Mouse (Mus musculus): ENCODE measurements around the gene Asap3. TPM values are rescaled to one million over a fixed set of nuclear protein-coding genes. Genes with fewer than 3 reads are reported as not detected.

Asap3 gene
- total and polyA plus RNA-seq, 2 experiments from 2014 or later = 4.1 to 9.1 TPM

DNA sequence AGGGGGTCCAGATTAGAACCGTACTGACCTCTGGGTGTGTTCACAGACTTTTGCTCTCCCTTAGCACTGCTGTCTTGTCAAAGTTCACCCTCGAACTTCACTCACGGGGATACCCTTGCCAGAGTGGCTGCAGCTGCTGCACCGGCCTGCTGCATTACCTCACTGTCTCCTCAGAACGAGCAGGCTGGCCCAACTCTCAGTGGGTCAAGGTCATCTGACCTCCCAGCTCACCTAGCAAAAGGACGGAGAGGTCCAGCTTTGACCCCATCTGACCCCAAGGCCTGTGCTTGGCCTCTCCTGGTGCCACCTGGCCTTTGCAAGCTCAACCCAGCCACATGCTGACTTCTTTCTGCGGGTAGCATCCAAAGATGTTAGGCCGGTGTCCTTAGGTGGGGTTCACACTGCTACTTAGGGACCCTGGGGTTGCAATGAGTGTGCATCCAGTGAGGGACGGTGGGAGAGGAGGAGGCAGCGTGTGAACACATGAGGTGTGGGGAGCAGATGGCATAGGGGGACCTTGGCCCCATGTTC is 30.1 kb upstream of the Asap3 start:
- Histone ChIP-seq H3K9ac (replicated peaks; ENCODE audit: low read length) (no peak overlapping the region), H3K36me3 (ENCODE audit: insufficient read depth, low read length) (no peaks in the 10 kb centered on the region), H3K27me3 (ENCODE audit: insufficient read depth, low read length) (no peaks in the 10 kb centered on the region), H3K4me3 (ENCODE audit: low read length) (no peak overlapping the region), H3K9me3 (ENCODE audit: low read length) (no peaks in the 10 kb centered on the region), H3K27ac (no peak overlapping the region), H3K4me2 (ENCODE audit: low read depth, low read length) (no peak overlapping the region), H3K4me1 (ENCODE audit: insufficient read depth, low read length) (peaks cover 6% of the 10 kb centered on the region; the same call in 1 of the 2 replicates)
- WGBS = 68% methylated on average over 10 of the region's 10 CpGs
- DNase-seq (ENCODE audit: low spot score) = no peak
- ATAC-seq = no peak
- TF ChIP-seq CTCF (IDR thresholded peaks at IDR 0.05; ENCODE audit: low read depth) = no peak

DNA sequence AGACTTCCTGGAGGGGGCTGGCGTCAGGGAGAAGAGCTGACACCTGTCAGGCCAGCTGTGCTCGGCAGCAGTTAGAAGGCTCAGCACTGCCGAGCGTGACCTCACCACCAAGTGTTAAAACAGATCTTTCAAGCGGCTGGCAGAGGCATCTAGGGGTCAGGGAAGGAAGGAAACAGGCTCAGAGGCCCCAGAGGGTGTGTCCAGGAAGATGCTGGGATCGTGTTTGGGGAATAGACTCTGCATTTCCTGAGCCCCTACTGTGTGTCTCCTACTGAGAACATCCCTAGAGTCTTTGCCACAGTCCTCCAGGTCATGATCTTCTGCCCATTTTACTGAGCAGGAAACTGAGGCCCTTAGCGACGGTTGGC is 28.9 kb upstream of the Asap3 start:
- Histone ChIP-seq H3K4me3 (ENCODE audit: low read length) (no peak overlapping the region), H3K27me3 (ENCODE audit: insufficient read depth, low read length) (no peaks in the 10 kb centered on the region), H3K9me3 (ENCODE audit: low read length) (no peaks in the 10 kb centered on the region), H3K9ac (replicated peaks; ENCODE audit: low read length) (no peak overlapping the region), H3K27ac (no peak overlapping the region), H3K36me3 (ENCODE audit: insufficient read depth, low read length) (no peaks in the 10 kb centered on the region), H3K4me2 (ENCODE audit: low read depth, low read length) (no peak overlapping the region), H3K4me1 (ENCODE audit: insufficient read depth, low read length) (peaks cover 6% of the 10 kb centered on the region; the same call in 1 of the 2 replicates)
- WGBS = 40% methylated on average over 8 of the region's 8 CpGs
- DNase-seq (ENCODE audit: low spot score) (no peak), ATAC-seq (no peak)
- no peak for TF ChIP-seq CTCF (IDR thresholded peaks at IDR 0.05; ENCODE audit: low read depth)

DNA sequence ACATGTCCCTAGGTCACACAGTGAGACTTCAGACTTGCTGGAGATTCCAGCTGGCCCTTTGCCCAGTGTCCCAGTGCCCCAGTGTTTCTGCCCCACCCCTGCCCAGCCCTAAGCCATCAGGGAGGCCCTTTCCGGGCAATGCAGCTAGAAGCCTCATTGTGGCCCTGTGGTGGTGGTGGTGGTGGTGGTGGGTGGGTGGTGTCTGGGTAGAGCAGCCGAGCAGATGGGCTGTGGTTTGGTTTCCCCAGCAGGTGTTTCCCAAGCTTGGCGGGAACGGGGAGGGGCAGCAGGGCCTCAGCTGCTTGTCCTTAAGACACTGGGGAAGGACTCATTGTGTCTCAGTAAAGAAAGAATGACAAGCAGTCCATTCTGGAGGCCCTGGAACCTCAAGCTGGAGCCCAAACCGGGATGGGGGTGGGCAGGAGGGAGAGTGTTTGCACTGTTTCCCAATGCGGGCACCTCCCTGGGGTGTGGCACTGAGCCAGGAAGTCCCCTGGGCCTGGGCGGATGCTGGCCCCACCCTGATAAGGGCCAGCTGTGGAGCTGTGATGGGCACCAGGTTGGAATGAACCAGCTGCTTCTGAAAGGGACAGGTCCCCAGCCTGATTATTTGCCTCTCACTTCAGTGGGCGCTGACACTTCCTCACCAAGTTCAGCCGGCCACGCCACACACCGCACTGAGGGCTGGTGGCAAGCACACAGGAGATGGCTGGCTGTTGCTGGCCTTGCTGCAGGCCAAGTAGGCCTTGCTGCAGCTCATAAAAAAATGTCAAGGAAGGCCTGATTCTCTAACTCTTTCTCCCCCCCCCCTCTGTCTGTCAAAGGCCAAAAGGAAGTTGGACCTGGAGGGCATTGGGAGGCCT is 28.3 kb upstream of the Asap3 start:
- no peak overlapping the region for H3K9ac ChIP-seq (replicated peaks; ENCODE audit: low read length)

DNA sequence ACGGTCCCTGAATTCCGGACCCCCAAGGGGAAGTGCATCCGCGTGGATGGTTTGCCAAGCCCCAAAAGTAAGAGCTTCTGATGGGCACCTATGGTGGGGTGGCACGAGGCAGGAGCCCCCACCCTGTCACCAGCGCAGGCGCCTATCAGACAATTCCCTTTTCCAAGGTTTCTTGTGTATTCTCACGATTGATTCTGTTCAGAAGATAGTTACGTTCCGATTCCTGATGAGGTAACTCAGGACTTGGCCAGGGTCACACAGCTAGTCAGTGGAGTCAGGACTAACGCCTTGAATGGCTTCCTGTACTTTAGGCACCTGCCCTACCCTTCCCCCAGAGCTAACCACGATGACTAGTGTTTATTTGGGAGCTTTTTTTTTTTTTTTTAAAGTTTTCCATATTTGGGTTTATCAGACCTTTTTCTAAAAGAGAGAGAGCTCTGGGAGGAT is 27.7 kb upstream of the Asap3 start:
- ATAC-seq (no peak), DNase-seq (ENCODE audit: low spot score) (no peak)
- H3K36me3 ChIP-seq (ENCODE audit: insufficient read depth, low read length) = no peaks in the 10 kb centered on the region
- WGBS = 78% methylated on average over 12 of the region's 12 CpGs
- H3K4me3 ChIP-seq (ENCODE audit: low read length) = no peak overlapping the region
- H3K9me3 ChIP-seq (ENCODE audit: low read length) = no peaks in the 10 kb centered on the region
- H3K27me3 ChIP-seq (ENCODE audit: insufficient read depth, low read length) = no peaks in the 10 kb centered on the region
- H3K4me1 ChIP-seq (ENCODE audit: insufficient read depth, low read length) = peaks cover 6% of the 10 kb centered on the region; the same call in 1 of the 2 replicates
- no peak for TF ChIP-seq CTCF (IDR thresholded peaks at IDR 0.05; ENCODE audit: low read depth)
- H3K9ac ChIP-seq (replicated peaks; ENCODE audit: low read length) = no peak overlapping the region
- H3K4me2 ChIP-seq (ENCODE audit: low read depth, low read length) = no peak overlapping the region
- H3K27ac ChIP-seq = no peak overlapping the region

More for the DNA sequence above, 28.3 kb upstream of the Asap3 start:
- Histone ChIP-seq H3K27ac (no peak overlapping the region), H3K36me3 (ENCODE audit: insufficient read depth, low read length) (no peaks in the 10 kb centered on the region), H3K27me3 (ENCODE audit: insufficient read depth, low read length) (no peaks in the 10 kb centered on the region), H3K4me3 (ENCODE audit: low read length) (no peak overlapping the region), H3K4me1 (ENCODE audit: insufficient read depth, low read length) (peaks cover 6% of the 10 kb centered on the region; the same call in 1 of the 2 replicates), H3K4me2 (ENCODE audit: low read depth, low read length) (no peak overlapping the region), H3K9me3 (ENCODE audit: low read length) (no peaks in the 10 kb centered on the region)
- 29% methylated on average over 11 of the region's 11 CpGs for WGBS
- peak; percentile 59 for DNase-seq (ENCODE audit: low spot score)
- TF ChIP-seq CTCF (IDR thresholded peaks at IDR 0.05; ENCODE audit: low read depth) = no peak
- ATAC-seq = no peak

DNA sequence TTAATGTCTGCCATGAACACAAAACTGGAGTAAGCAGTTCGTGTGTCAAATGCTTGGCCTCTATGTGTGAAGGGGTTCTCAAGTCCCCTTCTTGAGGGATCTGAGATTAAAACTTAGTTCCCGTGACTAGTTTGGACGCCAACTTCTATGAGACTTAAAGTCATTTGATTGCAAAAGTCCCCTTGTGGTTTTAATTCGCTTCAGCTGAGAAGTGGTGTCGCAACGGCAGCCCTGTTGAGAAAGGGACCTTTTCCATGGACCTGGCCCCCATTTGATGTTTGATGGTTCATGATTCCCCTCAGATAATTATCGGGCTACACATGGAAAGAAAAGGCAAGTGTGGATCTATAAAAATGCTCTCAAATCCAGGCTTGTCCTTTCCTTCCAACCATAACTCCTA is 26.7 kb upstream of the Asap3 start:
- H3K9me3 ChIP-seq (ENCODE audit: low read length) = no peaks in the 10 kb centered on the region
- H3K4me1 ChIP-seq (ENCODE audit: insufficient read depth, low read length) = peaks cover 6% of the 10 kb centered on the region; the same call in 1 of the 2 replicates
- no peak overlapping the region for H3K27ac ChIP-seq
- H3K27me3 ChIP-seq (ENCODE audit: insufficient read depth, low read length) = no peaks in the 10 kb centered on the region
- DNase-seq (ENCODE audit: low spot score) (no peak), ATAC-seq (no peak)
- no peaks in the 10 kb centered on the region for H3K36me3 ChIP-seq (ENCODE audit: insufficient read depth, low read length)
- TF ChIP-seq CTCF (IDR thresholded peaks at IDR 0.05; ENCODE audit: low read depth) = no peak
- no peak overlapping the region for H3K9ac ChIP-seq (replicated peaks; ENCODE audit: low read length)
- peak overlapping the region; percentile 38; the same call in 1 of the 2 replicates for H3K4me3 ChIP-seq (ENCODE audit: low read length)
- peak overlapping the region; percentile 70 for H3K4me2 ChIP-seq (ENCODE audit: low read depth, low read length)
- WGBS = 88% methylated on average over 7 of the region's 7 CpGs

DNA sequence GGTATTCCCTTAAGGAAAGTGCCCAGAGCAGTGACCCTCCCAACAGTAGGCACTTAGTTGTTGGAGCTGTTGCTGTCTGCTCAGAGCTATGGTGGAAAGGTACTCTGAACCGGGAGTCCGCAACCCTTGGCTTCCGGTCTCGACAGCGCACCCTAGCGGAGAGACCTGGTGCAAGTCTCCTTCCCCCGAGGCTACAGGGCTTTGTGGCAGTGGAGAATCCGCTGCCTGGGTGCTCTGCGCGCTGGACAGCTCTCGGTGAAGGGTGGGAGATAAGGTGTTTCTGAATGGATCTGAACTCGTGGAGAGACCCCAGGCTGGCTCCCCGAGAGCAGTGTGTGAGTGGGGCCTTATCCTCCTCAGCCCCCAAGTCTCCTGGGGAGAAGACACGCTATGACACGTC is 26.2 kb upstream of the Asap3 start:
- Histone ChIP-seq H3K36me3 (ENCODE audit: insufficient read depth, low read length) (no peaks in the 10 kb centered on the region), H3K4me1 (ENCODE audit: insufficient read depth, low read length) (peaks cover 6% of the 10 kb centered on the region; the same call in 1 of the 2 replicates), H3K4me3 (ENCODE audit: low read length) (peak overlapping the region; percentile 38), H3K4me2 (ENCODE audit: low read depth, low read length) (peak overlapping the region; percentile 70), H3K9me3 (ENCODE audit: low read length) (no peaks in the 10 kb centered on the region), H3K27me3 (ENCODE audit: insufficient read depth, low read length) (no peaks in the 10 kb centered on the region), H3K27ac (peak overlapping the region; percentile 52; the same call in 1 of the 2 replicates), H3K9ac (replicated peaks; ENCODE audit: low read length) (peak overlapping the region; percentile 50)
- ATAC-seq (peak; percentile 66), DNase-seq (ENCODE audit: low spot score) (peak; percentile 81)
- TF ChIP-seq CTCF (IDR thresholded peaks at IDR 0.05; ENCODE audit: low read depth) = peak; percentile 85
- 6% methylated on average over 15 of the region's 15 CpGs for WGBS
